Mouse (Mus musculus) ES-Bruce4 (cell line): Measurements from ENCODE around the gene Flt3l.

Source experiments
- CTCF ChIP-seq: IDR thresholded peaks from one replicate; pipeline ENCODE4 v1.8.1; 2011; ENCODE audit warnings: low read depth, low read length
- POLR2A ChIP-seq: IDR thresholded peaks from one replicate; pipeline ENCODE4 v1.8.1; 2011; ENCODE audit warnings: low read length; ENCODE audit not compliant: insufficient read depth

GRCm38 (mm10) chr7:45137171-45138006 lies 1.2 kb upstream of the Flt3l start:
- no peak for TF ChIP-seq CTCF
- TF ChIP-seq POLR2A, result no peak
